Mouse (Mus musculus) hindbrain, embryonic 10.5 days (tissue): ENCODE data around the gene Scarb1. TPM values are rescaled to one million over a fixed set of nuclear protein-coding genes. Genes with fewer than 3 reads are reported as not detected.

ENCODE experiments used
- DNase-seq: peaks from one replicate; pipeline ENCODE4 v3.0.0-alpha.2; 2017; ENCODE audit warnings: low spot score
- H3K27ac ChIP-seq: fragments of 300-500 bp; sonication (generic); 2 replicates; pipeline ENCODE4 v1.5.1; 2016; ENCODE audit warnings: mild to moderate bottlenecking, moderate library complexity
- H3K27me3 ChIP-seq: fragments of 300-500 bp; sonication (generic); 2 replicates; pipeline ENCODE4 v1.6.1; 2016; ENCODE audit warnings: mild to moderate bottlenecking; ENCODE audit not compliant: poor library complexity, insufficient read depth, severe bottlenecking
- H3K36me3 ChIP-seq: fragments of 300-500 bp; sonication (generic); 2 replicates; pipeline ENCODE4 v1.6.1; 2016; ENCODE audit warnings: mild to moderate bottlenecking, moderate library complexity
- H3K4me1 ChIP-seq: fragments of 300-500 bp; sonication (generic); replicated peaks from 2 replicates; pipeline ENCODE4 v1.6.1; 2016; ENCODE audit warnings: mild to moderate bottlenecking
- H3K4me3 ChIP-seq: fragments of 300-500 bp; sonication (generic); 2 replicates; pipeline ENCODE4 v1.5.1; 2016; ENCODE audit warnings: mild to moderate bottlenecking, moderate library complexity
- H3K9me3 ChIP-seq: fragments of 300-500 bp; sonication (generic); 2 replicates; pipeline ENCODE4 v1.6.1; 2016; ENCODE audit warnings: mild to moderate bottlenecking, moderate library complexity
- WGBS: fragments of 180-500 bp; shearing (Covaris S2); methylation state at CpG from one replicate; pipeline ENCODE4 v1.1.7; 2016; 5-methylcytosine and 5-hydroxymethylcytosine counted together
- polyA plus RNA-seq: library from polyadenylated mRNA; unstranded; fragments of >200 nt; fragmentation: Nextera tagmentation; extraction: Ambion mirVana; gene quantifications from 2 replicates; pipeline ENCODE4 v1.2.1, GENCODE M21; 2016

The Scarb1 gene
- polyA plus RNA-seq, 1 experiment from 2014 or later = 41.2 TPM

DNA sequence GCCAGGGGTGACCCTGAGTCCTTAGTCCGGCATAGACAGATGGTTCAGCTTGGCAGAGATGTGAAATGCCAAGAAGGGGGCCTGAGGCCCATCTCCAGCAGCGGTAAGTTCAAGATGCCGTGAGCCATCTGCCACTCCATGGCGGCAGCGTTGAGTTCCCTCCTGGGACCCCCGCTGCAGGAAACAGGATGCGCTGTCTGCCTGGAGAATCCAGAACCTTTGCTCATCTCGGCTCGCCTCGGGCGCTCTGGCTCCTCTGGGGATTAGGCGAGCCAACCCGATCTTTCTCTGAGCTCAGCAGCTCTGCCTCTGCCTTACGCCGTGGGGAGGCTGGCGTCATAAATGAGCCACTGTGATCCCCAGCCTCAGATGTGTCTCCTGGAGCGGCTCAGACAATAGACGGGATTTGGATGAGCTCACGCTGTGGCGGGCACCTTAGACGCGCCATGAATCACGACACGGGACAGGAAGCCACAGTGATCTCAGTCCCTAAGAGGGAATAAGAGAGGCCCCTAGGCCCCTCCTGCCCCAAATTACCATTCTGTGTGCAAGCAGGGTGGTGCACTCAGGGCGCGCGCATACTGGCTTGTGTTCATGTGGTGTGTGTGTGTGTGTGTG, 95.3 kb downstream of the Scarb1 start:
- Histone ChIP-seq H3K4me3 (peak overlapping the region; percentile 45), H3K36me3 (no peaks in the 10 kb centered on the region), H3K9me3 (no peaks in the 10 kb centered on the region), H3K27me3 (peaks cover 5% of the 10 kb centered on the region; the same call in 1 of the 2 replicates), H3K27ac (peak overlapping the region; percentile 89), H3K4me1 (peaks cover 53% of the 10 kb centered on the region)
- DNase-seq = peak; percentile 71
- WGBS = 4% methylated on average over 27 of the region's 27 CpGs

DNA sequence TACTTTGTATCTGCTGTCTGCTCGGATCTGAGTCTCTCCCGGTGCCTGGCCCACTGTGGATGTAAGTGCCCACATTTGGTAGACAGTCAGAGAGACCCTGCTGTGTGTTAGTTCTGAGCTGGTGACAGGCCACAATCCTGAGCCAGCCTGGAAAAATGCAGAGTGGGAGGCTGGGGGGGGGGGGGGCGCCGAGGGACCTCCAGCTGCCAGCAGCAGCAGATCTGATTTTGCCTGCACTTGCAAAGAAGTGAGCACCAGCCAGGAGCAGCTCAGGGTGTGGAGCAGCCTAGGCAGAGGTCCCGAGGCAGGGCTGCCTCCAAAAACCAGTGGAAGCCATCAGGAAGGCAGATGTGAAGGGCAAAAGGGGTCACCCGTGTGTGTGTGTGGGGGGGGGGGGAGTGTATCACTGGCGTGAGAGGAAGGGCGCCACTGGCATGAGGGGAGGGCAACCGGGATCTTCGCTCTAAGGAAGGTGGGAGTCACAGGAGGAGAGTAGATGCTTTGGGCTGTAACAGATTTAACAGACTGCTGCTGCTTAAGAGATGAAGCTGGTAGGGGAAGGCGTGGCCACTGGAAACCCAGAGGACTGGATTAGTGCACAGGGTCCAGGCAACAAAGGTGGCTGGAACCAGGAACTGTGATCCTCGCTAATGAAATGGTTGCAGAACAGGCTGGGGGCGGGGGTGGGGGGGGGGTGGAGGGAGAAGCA, 95.9 kb downstream of the Scarb1 start:
- H3K4me1 ChIP-seq = peaks cover 60% of the 10 kb centered on the region
- H3K36me3 ChIP-seq = no peaks in the 10 kb centered on the region
- peaks cover 5% of the 10 kb centered on the region; the same call in 1 of the 2 replicates for H3K27me3 ChIP-seq
- DNase-seq = peak; percentile 56
- no peaks in the 10 kb centered on the region for H3K9me3 ChIP-seq
- H3K27ac ChIP-seq = peak overlapping the region; percentile 89
- 6% methylated on average over 13 of the region's 13 CpGs for WGBS
- peak overlapping the region; percentile 45 for H3K4me3 ChIP-seq

DNA sequence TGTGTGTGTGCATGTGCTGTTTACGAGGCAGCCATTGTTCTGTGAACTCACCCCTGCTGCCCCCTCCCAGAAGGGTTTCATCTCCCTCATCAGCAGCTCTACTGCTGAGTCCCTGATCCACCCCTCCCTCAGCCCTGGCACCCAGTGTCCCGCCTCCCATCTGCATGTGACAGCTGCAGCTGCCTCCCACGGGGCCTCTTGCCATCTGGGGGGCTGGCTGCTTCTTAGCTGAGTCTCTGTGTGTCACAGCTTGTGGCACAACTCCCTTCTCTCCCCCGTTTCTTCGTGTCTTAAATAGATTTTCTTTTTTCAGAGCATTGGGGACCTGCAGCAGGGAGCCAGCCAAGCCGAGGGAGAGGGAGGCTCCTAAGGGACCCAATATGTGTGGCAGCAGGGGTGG, 97.0 kb downstream of the Scarb1 start:
- no peaks in the 10 kb centered on the region for H3K36me3 ChIP-seq
- H3K27me3 ChIP-seq = peaks cover 5% of the 10 kb centered on the region; the same call in 1 of the 2 replicates
- no peaks in the 10 kb centered on the region for H3K9me3 ChIP-seq
- WGBS = 51% methylated on average over 6 of the region's 6 CpGs
- H3K4me3 ChIP-seq = no peak overlapping the region
- peaks cover 53% of the 10 kb centered on the region for H3K4me1 ChIP-seq
- peak overlapping the region; percentile 89 for H3K27ac ChIP-seq
- DNase-seq = peak; percentile 35

DNA sequence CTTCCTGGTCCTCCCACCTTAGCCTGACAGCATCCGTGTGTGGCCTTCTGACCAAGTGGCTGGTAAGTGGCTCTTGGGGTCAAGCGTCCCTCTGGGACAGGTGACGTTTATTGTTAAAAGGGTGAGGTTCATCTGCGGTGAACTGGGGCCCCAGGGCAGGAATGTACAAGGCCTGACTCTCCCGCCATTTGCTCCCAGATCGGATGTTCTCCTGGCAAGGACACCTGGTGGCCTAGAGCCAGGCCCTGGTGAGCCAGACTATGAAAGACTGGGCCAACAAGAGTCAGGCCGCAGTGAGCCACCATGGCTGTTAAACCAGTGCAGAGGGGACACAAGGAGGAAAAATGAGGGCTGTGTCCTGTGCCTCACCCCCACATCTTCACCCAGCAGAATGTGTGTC, 98.8 kb downstream of the Scarb1 start:
- Histone ChIP-seq H3K4me3 (no peak overlapping the region), H3K9me3 (no peaks in the 10 kb centered on the region), H3K36me3 (no peaks in the 10 kb centered on the region), H3K4me1 (peaks cover 62% of the 10 kb centered on the region), H3K27me3 (peaks cover 5% of the 10 kb centered on the region; the same call in 1 of the 2 replicates), H3K27ac (peak overlapping the region; percentile 62)
- DNase-seq = no peak
- 41% methylated on average over 7 of the region's 7 CpGs for WGBS

DNA sequence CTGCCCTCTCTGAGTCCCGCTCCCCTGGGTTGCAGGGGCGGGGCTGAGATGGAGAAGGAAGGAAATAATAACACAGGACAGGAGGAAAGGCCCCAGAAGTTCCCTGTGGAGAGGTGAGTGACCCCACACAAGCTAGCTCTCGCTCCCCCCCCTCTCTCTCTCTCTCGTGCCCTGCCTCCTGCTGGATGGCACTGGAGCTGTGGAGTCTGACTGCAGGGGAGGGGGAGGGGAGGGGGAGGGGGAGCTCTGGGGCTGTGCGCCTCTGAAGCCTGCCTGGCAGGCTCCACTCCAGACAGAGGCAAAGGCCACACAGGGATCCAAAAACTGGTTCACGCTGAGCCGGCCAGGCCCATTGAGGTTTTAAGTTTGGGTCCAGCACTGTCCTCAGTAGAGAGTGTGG, 99.3 kb downstream of the Scarb1 start:
- Histone ChIP-seq H3K27me3 (peaks cover 5% of the 10 kb centered on the region; the same call in 1 of the 2 replicates), H3K4me1 (peaks cover 67% of the 10 kb centered on the region), H3K4me3 (no peak overlapping the region), H3K36me3 (no peaks in the 10 kb centered on the region), H3K27ac (peak overlapping the region; percentile 62), H3K9me3 (no peaks in the 10 kb centered on the region)
- 8% methylated on average over 7 of the region's 7 CpGs for WGBS
- peak; percentile 62 for DNase-seq

DNA sequence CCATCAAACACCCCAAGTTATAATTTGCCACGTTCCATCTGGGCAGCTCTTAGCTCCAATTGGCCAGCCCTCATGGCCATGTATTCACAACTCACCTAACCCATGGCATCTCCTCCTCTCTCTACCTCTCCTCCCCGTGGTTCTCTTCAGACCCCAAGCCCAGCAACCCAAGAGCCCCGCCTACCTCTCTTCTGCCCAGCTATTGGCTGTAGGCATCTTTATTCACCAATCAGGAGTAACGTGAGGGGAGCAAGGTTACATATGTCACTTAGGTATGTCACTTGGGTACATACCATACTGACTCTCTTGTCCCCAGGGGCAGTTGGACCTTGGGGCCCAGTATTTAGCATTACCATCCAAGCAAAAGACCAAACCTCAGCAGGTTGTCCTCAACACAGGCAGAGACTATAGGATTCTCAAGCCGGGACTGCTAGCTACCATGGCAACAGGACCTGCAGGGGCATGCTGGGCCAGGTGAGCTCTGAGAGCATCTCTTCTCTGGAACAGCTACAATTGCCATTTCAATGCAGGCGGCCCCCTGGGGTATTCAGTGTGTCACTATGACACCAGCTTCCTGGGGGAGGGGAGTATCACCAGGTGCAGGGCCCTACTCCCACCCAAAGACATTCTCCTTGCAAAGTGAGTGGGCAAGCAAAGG, 100.6 kb downstream of the Scarb1 start:
- H3K9me3 ChIP-seq = no peaks in the 10 kb centered on the region
- no peaks in the 10 kb centered on the region for H3K36me3 ChIP-seq
- DNase-seq = no peak
- peaks cover 57% of the 10 kb centered on the region for H3K4me1 ChIP-seq
- H3K4me3 ChIP-seq = no peak overlapping the region
- WGBS = 9% methylated on average over 6 of the region's 6 CpGs
- H3K27me3 ChIP-seq = no peaks in the 10 kb centered on the region
- no peak overlapping the region for H3K27ac ChIP-seq

DNA sequence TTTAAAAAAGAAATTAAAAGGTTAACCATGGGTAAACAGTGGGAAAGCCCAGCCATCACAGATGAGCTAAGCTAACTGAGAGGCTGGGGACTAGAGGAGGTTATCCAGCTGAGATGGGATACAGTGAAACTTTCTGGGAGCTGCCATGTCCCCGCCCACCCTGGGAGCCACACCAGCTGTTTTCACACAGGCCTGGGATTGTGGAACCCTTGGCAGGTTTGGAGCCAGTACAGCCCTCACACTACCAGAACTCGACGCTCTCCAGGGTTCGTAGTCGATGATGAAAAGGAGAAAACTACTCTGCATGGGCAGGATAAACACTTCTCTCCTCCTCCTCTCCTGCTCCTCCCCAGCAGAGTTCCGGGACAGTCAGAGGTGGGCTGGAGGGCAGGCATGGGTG, 105.0 kb downstream of the Scarb1 start:
- Histone ChIP-seq H3K9me3 (no peaks in the 10 kb centered on the region), H3K27me3 (no peaks in the 10 kb centered on the region), H3K4me1 (peaks cover 27% of the 10 kb centered on the region), H3K4me3 (no peak overlapping the region), H3K36me3 (no peaks in the 10 kb centered on the region), H3K27ac (no peak overlapping the region)
- WGBS = 71% methylated on average over 6 of the region's 6 CpGs
- no peak for DNase-seq

DNA sequence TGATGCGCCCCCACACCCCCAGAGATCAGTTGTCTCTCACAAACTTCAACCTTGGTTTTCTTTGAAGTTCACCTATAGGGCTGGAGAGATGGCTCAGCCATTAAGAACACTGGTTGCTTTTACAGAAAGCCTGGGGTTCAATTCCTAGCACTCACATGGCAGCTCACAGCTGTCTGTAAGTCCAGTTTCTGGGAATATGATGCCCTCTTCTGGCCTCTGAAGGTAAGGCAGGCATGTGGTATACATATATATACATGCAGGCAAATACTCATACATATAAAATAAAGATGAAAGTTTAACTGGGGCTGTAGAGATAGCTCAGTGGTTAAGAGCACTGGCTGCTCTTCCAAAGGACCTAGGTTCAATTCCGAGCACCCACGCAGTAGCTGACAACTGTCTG, 105.5 kb downstream of the Scarb1 start:
- H3K4me1 ChIP-seq = peaks cover 25% of the 10 kb centered on the region

DNA sequence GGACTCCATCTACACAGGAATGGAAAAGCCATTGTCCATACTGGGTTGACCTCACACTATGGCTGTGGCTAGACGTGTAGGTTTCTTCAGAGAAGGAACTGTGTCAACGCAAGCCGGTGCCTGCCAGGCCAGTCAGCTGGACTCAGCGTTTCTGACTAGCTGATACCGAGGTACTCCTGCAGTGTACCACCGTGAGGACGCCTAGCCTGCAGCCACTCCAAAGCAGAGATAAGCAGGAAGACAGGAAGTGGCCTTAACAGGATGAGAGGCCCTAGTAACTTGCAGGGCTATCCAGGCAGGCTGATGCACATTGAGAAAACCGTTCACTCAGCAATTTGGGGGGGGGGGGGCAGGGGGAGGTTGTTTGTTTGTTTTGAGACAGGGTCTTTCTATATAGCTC, 106.5 kb downstream of the Scarb1 start:
- Histone ChIP-seq H3K4me3 (no peak overlapping the region), H3K36me3 (no peaks in the 10 kb centered on the region), H3K27ac (no peak overlapping the region), H3K27me3 (no peaks in the 10 kb centered on the region), H3K9me3 (no peaks in the 10 kb centered on the region), H3K4me1 (peaks cover 22% of the 10 kb centered on the region)
- 78% methylated on average over 8 of the region's 8 CpGs for WGBS
- no peak for DNase-seq

More for the DNA sequence above, 105.5 kb downstream of the Scarb1 start:
- Histone ChIP-seq H3K27ac (no peak overlapping the region), H3K27me3 (no peaks in the 10 kb centered on the region), H3K9me3 (no peaks in the 10 kb centered on the region), H3K4me3 (no peak overlapping the region), H3K36me3 (no peaks in the 10 kb centered on the region)
- WGBS = 87% methylated on average over 3 of the region's 3 CpGs
- no peak for DNase-seq

DNA sequence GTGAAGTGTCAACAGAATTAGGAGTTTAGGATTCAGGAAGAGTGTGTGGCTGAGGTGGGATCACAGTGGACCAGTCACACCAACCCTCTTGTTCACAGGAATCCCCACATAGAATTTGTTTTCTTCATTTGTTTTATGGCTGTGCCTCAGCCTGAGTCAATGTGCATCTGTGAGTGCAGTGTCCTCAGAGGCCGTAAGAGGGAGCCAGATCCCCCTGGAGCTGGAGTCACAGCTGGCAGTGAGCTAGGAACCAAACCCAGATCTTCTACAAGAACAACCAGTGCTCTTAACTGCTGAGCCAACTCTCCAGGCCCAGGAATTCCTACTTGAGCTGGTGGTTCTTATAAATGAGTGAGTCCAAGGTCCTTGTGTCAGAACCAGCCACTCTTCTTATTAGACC, 107.4 kb downstream of the Scarb1 start:
- Histone ChIP-seq H3K4me1 (peaks cover 22% of the 10 kb centered on the region), H3K36me3 (no peaks in the 10 kb centered on the region), H3K9me3 (no peaks in the 10 kb centered on the region), H3K4me3 (no peak overlapping the region), H3K27ac (no peak overlapping the region), H3K27me3 (no peaks in the 10 kb centered on the region)
- DNase-seq = no peak
- 94% methylated on average over 1 of the region's 1 CpGs for WGBS

DNA sequence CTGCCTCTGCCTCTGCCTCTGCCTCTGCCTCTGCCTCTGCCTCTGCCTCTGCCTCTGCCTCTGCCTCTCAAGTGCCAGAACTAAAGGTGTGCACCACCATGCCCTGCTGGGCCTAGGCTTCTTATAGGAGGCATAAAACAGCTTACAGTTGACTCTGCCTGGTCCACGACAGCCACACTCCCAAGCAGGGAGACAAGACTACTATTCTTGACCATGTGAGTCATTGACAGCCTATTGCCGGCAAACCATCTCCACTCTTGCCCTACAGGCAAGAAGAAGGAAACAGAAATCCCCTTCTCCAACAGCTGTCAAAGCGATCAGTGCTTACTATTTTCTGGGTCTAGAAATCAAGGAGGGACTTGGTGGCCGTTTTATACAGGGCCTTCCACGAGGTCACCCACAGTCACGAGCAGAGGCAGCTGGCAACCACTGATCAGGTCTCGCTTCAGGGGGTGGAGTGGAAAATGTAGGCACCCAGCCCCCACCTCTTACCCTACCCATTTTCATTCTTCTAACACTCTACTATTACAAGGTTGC, 108.4 kb downstream of the Scarb1 start:
- no peak overlapping the region for H3K4me3 ChIP-seq
- H3K4me1 ChIP-seq = peaks cover 12% of the 10 kb centered on the region
- peaks cover 7% of the 10 kb centered on the region for H3K9me3 ChIP-seq
- no peaks in the 10 kb centered on the region for H3K27me3 ChIP-seq
- H3K36me3 ChIP-seq = no peaks in the 10 kb centered on the region
- whole genome bisulfite sequencing = 86% methylated on average over 7 of the region's 7 CpGs
- no peak overlapping the region for H3K27ac ChIP-seq
- no peak for DNase-seq

DNA sequence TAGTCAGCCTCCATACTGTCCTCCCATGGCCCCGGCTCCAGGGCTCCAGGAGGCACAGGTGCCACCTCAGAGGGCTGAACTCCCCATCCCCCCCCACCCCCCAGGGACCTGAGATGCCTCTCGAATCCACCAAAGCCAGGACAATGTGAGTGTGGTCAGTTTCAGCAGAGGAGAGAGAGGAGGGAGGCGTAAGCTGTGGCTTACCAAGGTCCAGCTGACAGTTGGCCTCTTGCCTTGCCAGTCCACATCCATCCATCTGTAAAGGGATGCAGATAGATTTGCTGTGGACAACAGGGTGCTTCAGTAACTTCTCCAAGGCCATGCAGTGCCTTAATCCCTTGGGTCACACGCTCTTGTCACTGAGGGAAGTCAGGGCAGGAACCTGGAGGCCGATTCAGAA, 110.4 kb downstream of the Scarb1 start:
- DNase-seq = no peak
- Histone ChIP-seq H3K4me3 (no peak overlapping the region), H3K27ac (peak overlapping the region; percentile 2; the same call in 1 of the 2 replicates), H3K27me3 (no peaks in the 10 kb centered on the region), H3K9me3 (peaks cover 11% of the 10 kb centered on the region), H3K36me3 (no peaks in the 10 kb centered on the region), H3K4me1 (peaks cover 18% of the 10 kb centered on the region)
- 84% methylated on average over 5 of the region's 5 CpGs for whole genome bisulfite sequencing

DNA sequence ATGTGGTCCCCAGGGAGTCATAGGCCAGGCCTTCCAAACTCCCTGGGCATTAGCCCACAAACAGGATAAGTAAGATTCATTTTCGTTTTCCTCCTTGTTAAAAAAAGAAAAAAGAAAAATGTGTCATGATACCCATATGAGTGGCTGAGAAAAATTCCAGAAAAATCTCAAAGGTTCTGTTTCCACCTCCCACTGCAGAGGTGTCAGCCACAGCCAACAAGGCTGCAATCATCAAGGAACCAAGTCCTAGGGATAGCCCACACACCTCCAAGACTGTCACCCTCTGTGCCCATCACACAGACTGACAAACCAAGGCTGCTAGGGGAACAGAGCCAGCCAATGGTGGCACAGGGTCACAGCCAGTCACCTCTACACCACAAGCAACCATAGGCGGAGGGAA, 111.8 kb downstream of the Scarb1 start:
- no peak overlapping the region for H3K4me3 ChIP-seq
- H3K27ac ChIP-seq = 0 out of 2 replicates have a peak overlapping the region, but pooled peaks have one; percentile 8
- H3K9me3 ChIP-seq = peaks cover 11% of the 10 kb centered on the region
- no peaks in the 10 kb centered on the region for H3K27me3 ChIP-seq
- no peaks in the 10 kb centered on the region for H3K36me3 ChIP-seq
- DNase-seq = no peak
- WGBS = 78% methylated on average over 2 of the region's 2 CpGs
- H3K4me1 ChIP-seq = peaks cover 32% of the 10 kb centered on the region
